Mouse (Mus musculus): Measurements from ENCODE around the gene Gm27021. TPM values are rescaled to one million over a fixed set of nuclear protein-coding genes. Genes with fewer than 3 reads are reported as not detected.

The Gm27021 gene
- polyA plus RNA-seq, 1 experiment from 2014 or later = 4.7 TPM

- H3K4me2 ChIP-seq (replicated peaks; ENCODE audit: low read depth) = peak within 1 kb of the TSS; percentile 93
- ATAC-seq (ENCODE audit: low FRiP score, low TSS enrichment) = peak; percentile 99
- no peak for TF ChIP-seq EP300 (optimal IDR thresholded peaks at IDR 0.05)
- peak; percentile 47 for TF ChIP-seq CTCF (IDR thresholded peaks at IDR 0.05; ENCODE audit: low read depth)
- peak within 1 kb of the TSS; percentile 58 for H3K4me3 ChIP-seq (ENCODE audit: low read depth, low read length)
- WGBS = under 1% methylated on average over 64 of the region's 67 CpGs
- H3K9ac ChIP-seq (ENCODE audit: low read length) = peak within 1 kb of the TSS; percentile 73
- DNase-seq (ENCODE audit: low spot score) = peak; percentile 99
- H3K27ac ChIP-seq (replicated peaks) = peak within 1 kb of the TSS; percentile 58
- H3K4me1 ChIP-seq (replicated peaks; ENCODE audit: control insufficient read depth, insufficient read depth) = peaks cover 3% of the 10 kb centered on the region; the same call in 1 of the 2 replicates
- 0 out of 2 replicates have a peak, but pooled peaks cover 2% of the 10 kb centered on the region for H3K36me3 ChIP-seq (ENCODE audit: control insufficient read depth, insufficient read depth, low read length)
- H3K27me3 ChIP-seq (ENCODE audit: control insufficient read depth, insufficient read depth, low read length) = no peaks in the 10 kb centered on the region
- no peaks in the 10 kb centered on the region for H3K9me3 ChIP-seq (ENCODE audit: control insufficient read depth, low read length)
Measured at GRCm38 (mm10) chr8:120588908-120589771, 78.7 kb downstream of the Gm27021 start, which contains the start of gene Gins2. TSS of gene Gins2 (minus strand) at chr8:120589304.

- TF ChIP-seq CTCF (IDR thresholded peaks at IDR 0.05; ENCODE audit: low read depth) = no peak
- no peak for TF ChIP-seq EP300 (optimal IDR thresholded peaks at IDR 0.05)
- Histone ChIP-seq H3K27me3 (ENCODE audit: control insufficient read depth, insufficient read depth, low read length) (no peaks in the 10 kb centered on the region), H3K4me3 (ENCODE audit: low read depth, low read length) (no peak overlapping the region), H3K9me3 (ENCODE audit: control insufficient read depth, low read length) (no peaks in the 10 kb centered on the region), H3K9ac (ENCODE audit: low read length) (no peak overlapping the region), H3K36me3 (ENCODE audit: control insufficient read depth, insufficient read depth, low read length) (peaks cover 8% of the 10 kb centered on the region), H3K4me1 (replicated peaks; ENCODE audit: control insufficient read depth, insufficient read depth) (peaks cover 3% of the 10 kb centered on the region; the same call in 1 of the 2 replicates), H3K27ac (replicated peaks) (no peak overlapping the region), H3K4me2 (replicated peaks; ENCODE audit: low read depth) (no peak overlapping the region)
- WGBS = 90% methylated on average over 10 of the region's 10 CpGs
- DNase-seq (ENCODE audit: low spot score) (no peak), ATAC-seq (ENCODE audit: low FRiP score, low TSS enrichment) (no peak)
Measured at GRCm38 (mm10) chr8:120585521-120585920, 82.4 kb downstream of the Gm27021 start.

- DNase-seq (ENCODE audit: low spot score) = no peak
- TF ChIP-seq CTCF (IDR thresholded peaks at IDR 0.05; ENCODE audit: low read depth) (no peak), EP300 (optimal IDR thresholded peaks at IDR 0.05) (no peak)
- H3K9me3 ChIP-seq (ENCODE audit: control insufficient read depth, low read length) = no peaks in the 10 kb centered on the region
- peaks cover 30% of the 10 kb centered on the region for H3K36me3 ChIP-seq (ENCODE audit: control insufficient read depth, insufficient read depth, low read length)
- ATAC-seq (ENCODE audit: low FRiP score, low TSS enrichment) = no peak
- no peak overlapping the region for H3K4me3 ChIP-seq (ENCODE audit: low read depth, low read length)
- no peak overlapping the region for H3K9ac ChIP-seq (ENCODE audit: low read length)
- 86% methylated on average over 8 of the region's 8 CpGs for WGBS
- H3K27me3 ChIP-seq (ENCODE audit: control insufficient read depth, insufficient read depth, low read length) = no peaks in the 10 kb centered on the region
- no peak overlapping the region for H3K4me2 ChIP-seq (replicated peaks; ENCODE audit: low read depth)
- H3K27ac ChIP-seq (replicated peaks) = no peak overlapping the region
- no peaks in the 10 kb centered on the region for H3K4me1 ChIP-seq (replicated peaks; ENCODE audit: control insufficient read depth, insufficient read depth)
Measured at GRCm38 (mm10) chr8:120581811-120582210, 86.1 kb downstream of the Gm27021 start.

GRCm38 (mm10) chr8:120581329-120581728 lies 86.5 kb downstream of the Gm27021 start:
- H3K4me1 ChIP-seq (replicated peaks; ENCODE audit: control insufficient read depth, insufficient read depth) = no peaks in the 10 kb centered on the region
- ATAC-seq (ENCODE audit: low FRiP score, low TSS enrichment) = no peak
- no peak overlapping the region for H3K4me2 ChIP-seq (replicated peaks; ENCODE audit: low read depth)
- no peak overlapping the region for H3K9ac ChIP-seq (ENCODE audit: low read length)
- no peak overlapping the region for H3K4me3 ChIP-seq (ENCODE audit: low read depth, low read length)
- no peaks in the 10 kb centered on the region for H3K27me3 ChIP-seq (ENCODE audit: control insufficient read depth, insufficient read depth, low read length)
- no peak for DNase-seq (ENCODE audit: low spot score)
- no peak for TF ChIP-seq CTCF (IDR thresholded peaks at IDR 0.05; ENCODE audit: low read depth)
- 87% methylated on average over 12 of the region's 12 CpGs for WGBS
- peaks cover 33% of the 10 kb centered on the region for H3K36me3 ChIP-seq (ENCODE audit: control insufficient read depth, insufficient read depth, low read length)
- H3K27ac ChIP-seq (replicated peaks) = no peak overlapping the region
- no peaks in the 10 kb centered on the region for H3K9me3 ChIP-seq (ENCODE audit: control insufficient read depth, low read length)

- Histone ChIP-seq H3K9ac (ENCODE audit: low read length) (no peak overlapping the region), H3K4me3 (ENCODE audit: low read depth, low read length) (no peak overlapping the region), H3K9me3 (ENCODE audit: control insufficient read depth, low read length) (no peaks in the 10 kb centered on the region), H3K27me3 (ENCODE audit: control insufficient read depth, insufficient read depth, low read length) (no peaks in the 10 kb centered on the region), H3K36me3 (ENCODE audit: control insufficient read depth, insufficient read depth, low read length) (peaks cover 37% of the 10 kb centered on the region), H3K4me2 (replicated peaks; ENCODE audit: low read depth) (no peak overlapping the region), H3K27ac (replicated peaks) (no peak overlapping the region), H3K4me1 (replicated peaks; ENCODE audit: control insufficient read depth, insufficient read depth) (no peaks in the 10 kb centered on the region)
- no peak for ATAC-seq (ENCODE audit: low FRiP score, low TSS enrichment)
- TF ChIP-seq EP300 (optimal IDR thresholded peaks at IDR 0.05) (no peak), CTCF (IDR thresholded peaks at IDR 0.05; ENCODE audit: low read depth) (no peak)
- 88% methylated on average over 8 of the region's 8 CpGs for WGBS
- DNase-seq (ENCODE audit: low spot score) = no peak
Measured at GRCm38 (mm10) chr8:120580336-120581000, 87.4 kb downstream of the Gm27021 start.

Measured in stomach, postnatal 0 days (tissue).